In genomic region chr1:36744268-36744944, GRCm38 (mm10) we compare ENCODE assay signal across 8 mouse cellular contexts. TPM values are rescaled to one million over a fixed set of nuclear protein-coding genes. Genes with fewer than 3 reads are reported as not detected.
DNase-seq lines count a peak whose midpoint lies in the region; ATAC-seq and TF ChIP-seq lines count a peak whose summit lies in the region.

No protein-coding gene starts in this region.

- no peak overlapping the region for H3K27ac ChIP-seq in cerebellum, adult 2 months (ENCODE audit: insufficient read depth, low read length)
- no peak overlapping the region for H3K27ac ChIP-seq in hindbrain, embryonic 12.5 days
- H3K27ac ChIP-seq in lung, embryonic 15.5 days: no peak overlapping the region

- peak overlapping the region; percentile 46 for H3K4me2 ChIP-seq in hindbrain, embryonic 12.5 days (replicated peaks)
- peak overlapping the region; percentile 36 for H3K4me2 ChIP-seq in lung, embryonic 15.5 days

- DNase-seq in Muller cell, postnatal 12 days (ENCODE audit: inconsistent ontology term): peak; percentile 39
- peak; percentile 71 to 84 for DNase-seq in cerebellum, adult 2 months
- DNase-seq in layer of hippocampus, adult 9-11 months: peak; percentile 85
- DNase-seq in ovary, postnatal 10 days (ENCODE audit: low spot score): peak; percentile 35
- DNase-seq in thymus, postnatal 10 days (ENCODE audit: low spot score in 2 of 2): peak; percentile 64 to 84

- peak overlapping the region; percentile 52 for H3K4me3 ChIP-seq in cerebellum, adult 2 months (replicated peaks; ENCODE audit: insufficient read depth, low read depth, low read length)
- H3K4me3 ChIP-seq in hindbrain, embryonic 12.5 days: peak overlapping the region; percentile 8; the same call in 1 of the 2 replicates
- peak overlapping the region; percentile 13 for H3K4me3 ChIP-seq in lung, embryonic 15.5 days

- no peaks in the 10 kb centered on the region for H3K27me3 ChIP-seq in cerebellum, adult 2 months (ENCODE audit: control insufficient read depth, insufficient read depth, low read length)
- peaks cover 3% of the 10 kb centered on the region; the same call in 1 of the 2 replicates for H3K27me3 ChIP-seq in hindbrain, embryonic 12.5 days
- H3K27me3 ChIP-seq in lung, embryonic 15.5 days: peaks cover 8% of the 10 kb centered on the region

- peak; percentile 85 for TF ChIP-seq CTCF in cerebellum, adult 2 months (IDR thresholded peaks at IDR 0.05; ENCODE audit: borderline replicate concordance, insufficient read depth, low read depth, low read length)

- H3K9me3 ChIP-seq in hindbrain, embryonic 12.5 days (replicated peaks): no peaks in the 10 kb centered on the region
- H3K9me3 ChIP-seq in lung, embryonic 15.5 days: no peaks in the 10 kb centered on the region

- H3K9ac ChIP-seq in hindbrain, embryonic 12.5 days: no peak overlapping the region
- H3K9ac ChIP-seq in lung, embryonic 15.5 days: no peak overlapping the region

- H3K4me1 ChIP-seq in cerebellum, adult 2 months (ENCODE audit: control insufficient read depth, insufficient read depth, low read length): peaks cover 4% of the 10 kb centered on the region; the same call in 1 of the 2 replicates
- peaks cover 5% of the 10 kb centered on the region; the same call in 1 of the 2 replicates for H3K4me1 ChIP-seq in hindbrain, embryonic 12.5 days
- 0 out of 2 replicates have a peak, but pooled peaks cover 6% of the 10 kb centered on the region for H3K4me1 ChIP-seq in lung, embryonic 15.5 days

- ATAC-seq in frontal cortex, adult (ENCODE audit: low TSS enrichment): peak; percentile 93
- ATAC-seq in hindbrain, embryonic 12.5 days (ENCODE audit: low FRiP score): peak; percentile 67
- no peak for ATAC-seq in lung, embryonic 15.5 days (ENCODE audit: borderline replicate concordance, extremely low read depth, low FRiP score, low TSS enrichment)

- no peak for TF ChIP-seq POLR2A in cerebellum, adult 2 months (IDR thresholded peaks at IDR 0.05; ENCODE audit: borderline replicate concordance, insufficient read depth, low read length)

- H3K36me3 ChIP-seq in hindbrain, embryonic 12.5 days: no peaks in the 10 kb centered on the region
- no peaks in the 10 kb centered on the region for H3K36me3 ChIP-seq in lung, embryonic 15.5 days

- WGBS in cerebellum, adult 2 months: 14% methylated on average over 17 of the region's 17 CpGs
- WGBS in hindbrain, embryonic 12.5 days: 23% methylated on average over 17 of the region's 17 CpGs
- 14% methylated on average over 17 of the region's 17 CpGs for WGBS in lung, embryonic 15.5 days

RNA-seq across cellular contexts. Expression of gene Zap70, which starts 17.2 kb away (rescaled TPM):
- polyA plus RNA-seq in cerebellum, adult 2 months (2012; rRNA removed): 1.5 and 1.8 TPM in 2 replicates
- polyA plus RNA-seq in hindbrain, embryonic 12.5 days (2016; fragmentation: Nextera tagmentation; extraction: Ambion mirVana): 0.34 and 0.39 TPM in 2 replicates
- polyA plus RNA-seq in lung, embryonic 15.5 days (2015; fragmentation: Nextera tagmentation; extraction: Ambion mirVana): 0.79 and 1.5 TPM in 2 replicates

RNA-seq across cellular contexts. Expression of gene Actr1b, which starts 30.2 kb away (rescaled TPM):
- polyA plus RNA-seq in cerebellum, adult 2 months (2012; rRNA removed): 371 and 376 TPM in 2 replicates
- 98.8 and 104 TPM in 2 replicates for polyA plus RNA-seq in hindbrain, embryonic 12.5 days (2016; fragmentation: Nextera tagmentation; extraction: Ambion mirVana)
- polyA plus RNA-seq in lung, embryonic 15.5 days (2015; fragmentation: Nextera tagmentation; extraction: Ambion mirVana): 97.9 and 99.8 TPM in 2 replicates

RNA-seq across cellular contexts. Expression of gene 4933424G06Rik, which starts 34.5 kb away (rescaled TPM):
- polyA plus RNA-seq in cerebellum, adult 2 months (2012; rRNA removed): 0.16 and 0.21 TPM in 2 replicates
- not detected in 2 replicates for polyA plus RNA-seq in hindbrain, embryonic 12.5 days (2016; fragmentation: Nextera tagmentation; extraction: Ambion mirVana)
- not detected in 2 replicates for polyA plus RNA-seq in lung, embryonic 15.5 days (2015; fragmentation: Nextera tagmentation; extraction: Ambion mirVana)

RNA-seq across cellular contexts. Expression of gene Cox5b, which starts 53.2 kb away (rescaled TPM):
- polyA plus RNA-seq in cerebellum, adult 2 months (2012; rRNA removed): 812 and 891 TPM in 2 replicates
- polyA plus RNA-seq in hindbrain, embryonic 12.5 days (2016; fragmentation: Nextera tagmentation; extraction: Ambion mirVana): 430 and 502 TPM in 2 replicates
- 506 and 539 TPM in 2 replicates for polyA plus RNA-seq in lung, embryonic 15.5 days (2015; fragmentation: Nextera tagmentation; extraction: Ambion mirVana)

Comparison
In these comparisons a context has a peak if more than half of its experiments do, and no peak if none do; other contexts are left out.
1. DNase-seq: peak in every context shown above with its lines; median percentile 85 in layer of hippocampus, adult 9-11 months; 78 in cerebellum, adult 2 months; 74 in thymus, postnatal 10 days; 39 in Muller cell, postnatal 12 days; 35 in ovary, postnatal 10 days.